Mouse (Mus musculus): ENCODE measurements around the gene Igsf11.

GRCm38 (mm10) chr16:38958801-38959200 is 66.3 kb downstream of the Igsf11 start:
- no peak for TF ChIP-seq CTCF (IDR thresholded peaks at IDR 0.05; ENCODE audit: low read depth)
- no peak for TF ChIP-seq EP300 (IDR thresholded peaks at IDR 0.05; ENCODE audit: low read depth)
